Mouse (Mus musculus) embryonic facial prominence, embryonic 13.5 days (tissue): ENCODE measurements around the gene Zfp768. TPM values are rescaled to one million over a fixed set of nuclear protein-coding genes. Genes with fewer than 3 reads are reported as not detected.

Experiments
- ATAC-seq: fragments of 200-750 bp; cut with Nextera tagmentation; 2 replicates; pipeline ENCODE4 v1.8.0; 2017; ENCODE audit warnings: low read depth; ENCODE audit not compliant: insufficient number of reproducible peaks, insufficient read depth, low FRiP score, low TSS enrichment
- H3K27ac ChIP-seq: fragments of 300-500 bp; sonication (generic); 2 replicates; pipeline ENCODE4 v1.5.1; 2015; ENCODE audit warnings: moderate library complexity, mild to moderate bottlenecking, inconsistent platforms
- H3K27me3 ChIP-seq: fragments of 300-500 bp; sonication (generic); 2 replicates; pipeline ENCODE4 v1.6.1; 2015; ENCODE audit warnings: mild to moderate bottlenecking, inconsistent platforms
- H3K36me3 ChIP-seq: fragments of 300-500 bp; sonication (generic); 2 replicates; pipeline ENCODE4 v1.6.1; 2015; ENCODE audit warnings: mild to moderate bottlenecking, inconsistent platforms
- H3K4me1 ChIP-seq: fragments of 300-500 bp; sonication (generic); 2 replicates; pipeline ENCODE4 v1.6.1; 2015; ENCODE audit warnings: inconsistent platforms
- H3K4me2 ChIP-seq: fragments of 300-500 bp; sonication (generic); 2 replicates; pipeline ENCODE4 v1.6.1; 2015; ENCODE audit warnings: moderate library complexity, mild to moderate bottlenecking, inconsistent platforms
- H3K4me3 ChIP-seq: fragments of 300-500 bp; sonication (generic); 2 replicates; pipeline ENCODE4 v1.5.1; 2015; ENCODE audit warnings: mild to moderate bottlenecking, inconsistent platforms
- H3K9ac ChIP-seq: fragments of 300-500 bp; sonication (generic); 2 replicates; pipeline ENCODE4 v1.6.1; 2015; ENCODE audit warnings: mild to moderate bottlenecking, inconsistent platforms
- H3K9me3 ChIP-seq: fragments of 300-500 bp; sonication (generic); 2 replicates; pipeline ENCODE4 v1.6.1; 2016; ENCODE audit warnings: inconsistent platforms
- WGBS: fragments of 180-500 bp; shearing (Covaris S2); methylation state at CpG from one replicate; pipeline ENCODE4 v1.1.7; 2015; ENCODE audit warnings: mixed read lengths; 5-methylcytosine and 5-hydroxymethylcytosine counted together
- polyA plus RNA-seq: library from polyadenylated mRNA; unstranded; fragments of >200 nt; fragmentation: Nextera tagmentation; extraction: Ambion mirVana; gene quantifications from 2 replicates; pipeline ENCODE4 v1.2.1, GENCODE M21; 2015

The Zfp768 gene
- polyA plus RNA-seq, 1 experiment from 2014 or later, result 18.1 TPM

DNA sequence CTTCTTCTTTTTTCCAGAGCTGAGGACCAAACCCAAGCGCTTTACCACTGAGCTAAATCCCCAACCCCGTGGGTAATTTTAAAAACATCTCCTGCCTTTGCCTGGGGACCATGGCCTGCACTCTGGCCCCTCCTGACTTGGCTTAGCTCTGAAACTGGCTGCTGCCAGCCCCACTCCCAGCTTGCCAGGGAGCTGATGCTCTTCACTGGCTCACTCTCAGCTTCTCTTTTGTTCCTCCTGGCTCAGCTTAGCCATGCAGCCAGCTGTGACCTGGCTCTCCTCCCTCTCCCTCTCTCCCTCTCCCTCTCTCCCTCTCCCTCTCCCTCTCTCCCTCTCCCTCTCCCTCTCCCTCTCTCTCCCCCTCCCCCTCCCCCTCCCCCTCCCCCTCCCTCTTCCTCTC is 18.7 kb downstream of the Zfp768 start:
- ATAC-seq, result no peak
- no peak overlapping the region for H3K4me3 ChIP-seq
- WGBS, result 62% methylated on average over 2 of the region's 2 CpGs
- no peaks in the 10 kb centered on the region for H3K9me3 ChIP-seq
- H3K4me2 ChIP-seq, result no peak overlapping the region
- H3K4me1 ChIP-seq, result no peaks in the 10 kb centered on the region
- no peaks in the 10 kb centered on the region for H3K27me3 ChIP-seq
- H3K9ac ChIP-seq, result no peak overlapping the region
- H3K36me3 ChIP-seq, result no peaks in the 10 kb centered on the region
- no peak overlapping the region for H3K27ac ChIP-seq

- H3K27me3 ChIP-seq, result no peaks in the 10 kb centered on the region
- H3K9ac ChIP-seq, result no peak overlapping the region
- H3K4me1 ChIP-seq, result no peaks in the 10 kb centered on the region
- no peak overlapping the region for H3K27ac ChIP-seq
- H3K4me2 ChIP-seq, result no peak overlapping the region
- H3K4me3 ChIP-seq, result no peak overlapping the region
- WGBS, result 88% methylated on average over 8 of the region's 8 CpGs
- H3K36me3 ChIP-seq, result no peaks in the 10 kb centered on the region
- H3K9me3 ChIP-seq, result no peaks in the 10 kb centered on the region
- ATAC-seq, result no peak
Observed at GRCm38 (mm10) chr7:127325550-127325949, 19.8 kb downstream of the Zfp768 start.

- Histone ChIP-seq H3K4me1 (no peaks in the 10 kb centered on the region), H3K9ac (no peak overlapping the region), H3K9me3 (no peaks in the 10 kb centered on the region), H3K27ac (no peak overlapping the region), H3K4me2 (no peak overlapping the region), H3K4me3 (no peak overlapping the region), H3K27me3 (no peaks in the 10 kb centered on the region), H3K36me3 (no peaks in the 10 kb centered on the region)
- WGBS, result 87% methylated on average over 7 of the region's 7 CpGs
- ATAC-seq, result no peak
Observed at GRCm38 (mm10) chr7:127324944-127325343, 20.4 kb downstream of the Zfp768 start.

- Histone ChIP-seq H3K9me3 (no peaks in the 10 kb centered on the region), H3K27ac (no peak overlapping the region), H3K9ac (no peak overlapping the region), H3K36me3 (no peaks in the 10 kb centered on the region), H3K4me3 (no peak overlapping the region), H3K4me1 (no peaks in the 10 kb centered on the region), H3K4me2 (no peak overlapping the region), H3K27me3 (no peaks in the 10 kb centered on the region)
- ATAC-seq, result no peak
- whole genome bisulfite sequencing, result 34% methylated on average over 5 of the region's 5 CpGs
Observed at GRCm38 (mm10) chr7:127322085-127322484, 23.3 kb downstream of the Zfp768 start.

DNA sequence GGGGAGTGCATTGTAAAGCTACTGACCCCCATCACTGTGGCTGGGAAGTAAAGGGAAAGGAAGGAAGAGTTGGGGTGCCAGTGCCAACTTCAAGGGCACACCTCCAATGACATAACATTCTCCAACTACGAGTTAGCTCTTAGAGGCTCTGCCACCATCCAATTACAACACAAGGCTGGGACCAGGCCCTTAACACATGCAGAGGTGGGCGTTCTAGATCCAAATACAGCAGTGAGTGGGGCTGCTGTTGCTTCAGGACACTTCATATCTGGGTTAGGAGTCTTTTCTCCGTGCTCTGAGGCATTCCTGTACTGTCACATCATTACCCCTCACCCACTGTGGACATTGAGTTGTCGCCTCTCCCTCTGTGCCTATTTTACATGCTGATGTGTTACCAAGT is 24.3 kb downstream of the Zfp768 start:
- Histone ChIP-seq H3K9ac (no peak overlapping the region), H3K27ac (no peak overlapping the region), H3K9me3 (no peaks in the 10 kb centered on the region), H3K4me1 (no peaks in the 10 kb centered on the region), H3K27me3 (no peaks in the 10 kb centered on the region), H3K4me3 (no peak overlapping the region), H3K36me3 (no peaks in the 10 kb centered on the region), H3K4me2 (no peak overlapping the region)
- no peak for ATAC-seq
- 76% methylated on average over 4 of the region's 4 CpGs for WGBS

- no peak for ATAC-seq
- WGBS, result 33% methylated on average over 8 of the region's 8 CpGs
Observed at GRCm38 (mm10) chr7:127313912-127314311, 31.5 kb downstream of the Zfp768 start.

DNA sequence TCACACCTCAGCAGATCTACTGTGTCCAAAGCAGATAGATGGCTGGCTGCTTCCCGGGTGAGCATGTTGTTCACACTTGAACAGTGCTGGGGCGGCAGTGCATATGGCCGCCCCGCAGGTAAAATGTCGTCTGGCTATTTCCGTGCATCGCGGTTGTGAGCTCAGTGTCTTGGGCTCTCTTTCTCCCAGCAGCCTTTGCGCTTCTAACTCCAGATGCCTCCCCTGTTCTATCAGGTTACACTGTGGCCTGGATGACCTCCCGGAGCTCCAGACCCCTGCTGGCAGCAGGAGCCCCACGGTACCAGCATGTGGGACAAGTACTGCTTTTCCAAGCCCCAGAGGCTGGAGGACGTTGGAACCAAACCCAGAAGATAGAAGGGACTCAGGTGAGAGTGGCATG is 35.4 kb downstream of the Zfp768 start:
- 61% methylated on average over 12 of the region's 12 CpGs for WGBS
- ATAC-seq, result no peak

More at GRCm38 (mm10) chr7:127313912-127314311, 31.5 kb downstream of the Zfp768 start:
- no peaks in the 10 kb centered on the region for H3K9me3 ChIP-seq
- H3K27ac ChIP-seq, result no peak overlapping the region
- H3K4me3 ChIP-seq, result no peak overlapping the region
- H3K4me1 ChIP-seq, result no peaks in the 10 kb centered on the region
- no peak overlapping the region for H3K9ac ChIP-seq
- no peak overlapping the region for H3K4me2 ChIP-seq
- H3K27me3 ChIP-seq, result no peaks in the 10 kb centered on the region
- H3K36me3 ChIP-seq, result no peaks in the 10 kb centered on the region

DNA sequence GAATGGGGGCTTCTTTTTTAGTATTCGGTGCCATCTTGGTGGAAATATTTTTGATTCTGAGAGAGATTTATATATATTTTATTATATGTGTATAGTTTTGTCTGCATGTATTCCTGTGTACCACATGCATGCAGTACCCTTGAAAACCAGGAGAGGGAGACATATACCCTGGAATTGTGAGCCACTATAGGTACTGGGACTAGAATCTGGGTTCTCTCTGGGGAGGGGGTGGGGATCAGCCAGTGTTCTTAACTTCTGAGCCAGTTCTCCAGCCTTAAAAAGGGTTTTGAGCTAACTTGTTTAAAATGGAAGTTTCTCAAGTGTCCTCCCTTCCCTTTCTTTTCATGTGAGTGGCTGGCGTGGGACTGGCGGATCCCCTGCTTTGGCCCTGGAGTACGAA is 36.5 kb downstream of the Zfp768 start:
- no peaks in the 10 kb centered on the region for H3K9me3 ChIP-seq
- no peak overlapping the region for H3K4me3 ChIP-seq
- ATAC-seq, result no peak
- H3K4me1 ChIP-seq, result no peaks in the 10 kb centered on the region
- no peak overlapping the region for H3K4me2 ChIP-seq
- H3K9ac ChIP-seq, result 0 out of 2 replicates have a peak overlapping the region, but pooled peaks have one; percentile 2
- no peaks in the 10 kb centered on the region for H3K36me3 ChIP-seq
- H3K27ac ChIP-seq, result no peak overlapping the region
- H3K27me3 ChIP-seq, result no peaks in the 10 kb centered on the region
- 71% methylated on average over 4 of the region's 4 CpGs for WGBS

More for the DNA sequence above, 35.4 kb downstream of the Zfp768 start:
- Histone ChIP-seq H3K4me3 (no peak overlapping the region), H3K36me3 (no peaks in the 10 kb centered on the region), H3K9me3 (no peaks in the 10 kb centered on the region), H3K9ac (0 out of 2 replicates have a peak overlapping the region, but pooled peaks have one; percentile 27), H3K4me2 (no peak overlapping the region), H3K27me3 (no peaks in the 10 kb centered on the region), H3K27ac (no peak overlapping the region), H3K4me1 (no peaks in the 10 kb centered on the region)

GRCm38 (mm10) chr7:127308431-127308830 is 37.0 kb downstream of the Zfp768 start:
- Histone ChIP-seq H3K9ac (no peak overlapping the region), H3K4me1 (no peaks in the 10 kb centered on the region), H3K4me3 (no peak overlapping the region), H3K4me2 (no peak overlapping the region), H3K9me3 (no peaks in the 10 kb centered on the region), H3K36me3 (no peaks in the 10 kb centered on the region), H3K27ac (no peak overlapping the region), H3K27me3 (no peaks in the 10 kb centered on the region)
- ATAC-seq, result no peak
- 86% methylated on average over 2 of the region's 2 CpGs for WGBS

DNA sequence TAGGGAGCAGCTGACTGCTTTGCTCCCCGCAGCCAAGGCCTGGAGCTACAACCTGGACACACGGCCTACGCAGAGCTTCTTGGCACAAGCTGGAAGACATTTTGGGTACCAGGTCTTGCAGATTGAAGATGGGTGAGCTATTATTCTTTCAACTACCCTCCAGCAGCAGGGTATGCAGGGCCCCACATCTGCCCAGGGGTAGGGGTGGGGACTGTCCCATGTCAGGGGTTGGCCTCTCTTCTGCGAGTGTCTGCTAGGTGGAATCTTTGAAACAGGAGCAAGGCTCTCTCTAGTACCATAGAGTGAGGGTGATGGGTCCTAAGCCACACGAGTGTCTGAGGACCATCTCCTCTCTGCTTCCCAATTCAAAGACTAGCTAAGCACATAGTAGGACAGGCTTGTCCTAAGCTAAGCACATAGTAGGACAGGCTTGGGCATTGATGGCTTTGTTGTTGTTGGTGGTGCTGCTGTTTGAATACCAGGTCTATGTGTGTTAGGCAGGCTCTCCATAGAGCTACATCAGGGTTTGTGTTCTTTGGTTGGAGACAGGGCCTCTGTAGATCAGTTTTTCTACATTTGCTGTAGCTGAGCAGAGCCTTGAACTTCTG is 47.7 kb downstream of the Zfp768 start:
- H3K4me1 ChIP-seq, result no peaks in the 10 kb centered on the region
- no peaks in the 10 kb centered on the region for H3K27me3 ChIP-seq
- H3K9ac ChIP-seq, result no peak overlapping the region
- no peak for ATAC-seq
- no peak overlapping the region for H3K27ac ChIP-seq
- 93% methylated on average over 5 of the region's 5 CpGs for WGBS
- H3K9me3 ChIP-seq, result no peaks in the 10 kb centered on the region
- H3K4me3 ChIP-seq, result no peak overlapping the region
- H3K4me2 ChIP-seq, result no peak overlapping the region
- no peaks in the 10 kb centered on the region for H3K36me3 ChIP-seq

GRCm38 (mm10) chr7:127296786-127297555 is 48.4 kb downstream of the Zfp768 start:
- ATAC-seq, result no peak
- H3K27ac ChIP-seq, result no peak overlapping the region
- H3K4me3 ChIP-seq, result no peak overlapping the region
- 84% methylated on average over 5 of the region's 5 CpGs for WGBS
- no peaks in the 10 kb centered on the region for H3K4me1 ChIP-seq
- no peak overlapping the region for H3K9ac ChIP-seq
- H3K4me2 ChIP-seq, result no peak overlapping the region
- H3K27me3 ChIP-seq, result no peaks in the 10 kb centered on the region
- no peaks in the 10 kb centered on the region for H3K36me3 ChIP-seq
- H3K9me3 ChIP-seq, result no peaks in the 10 kb centered on the region

DNA sequence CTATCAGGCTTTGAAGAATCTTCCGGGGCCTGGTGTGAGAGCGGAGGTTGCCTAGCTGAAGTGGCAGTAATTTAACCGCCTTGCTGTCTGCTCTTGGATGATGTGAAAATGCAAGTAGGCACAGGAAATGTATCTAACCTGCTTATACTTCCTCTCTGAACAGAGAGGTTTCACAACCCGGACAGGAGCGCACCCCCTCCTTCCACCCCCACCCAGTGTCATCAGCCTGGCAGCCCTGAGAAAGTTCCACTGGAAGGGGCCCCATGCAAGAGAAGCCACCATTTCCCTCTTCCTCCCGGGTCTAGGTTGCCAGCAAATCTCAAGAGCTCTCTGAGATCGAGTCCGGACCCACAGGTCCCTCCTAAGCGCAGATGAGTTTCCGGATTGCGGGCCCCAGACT is 49.3 kb downstream of the Zfp768 start, which contains the start of gene Itgal:
Gene Itgal (plus strand): TSS at position 163 of the 400 bp plus-strand sequence.
- Histone ChIP-seq H3K27me3 (no peaks in the 10 kb centered on the region), H3K27ac (no peak within 1 kb of the TSS), H3K9me3 (no peaks in the 10 kb centered on the region), H3K4me1 (no peaks in the 10 kb centered on the region), H3K4me2 (no peak within 1 kb of the TSS), H3K36me3 (no peaks in the 10 kb centered on the region), H3K9ac (no peak within 1 kb of the TSS), H3K4me3 (no peak within 1 kb of the TSS)
- no peak for ATAC-seq
- WGBS, result 86% methylated on average over 11 of the region's 11 CpGs
